Mouse (Mus musculus) mouse embryonic stem cell (cell line): ENCODE results near the gene Gm3072.
"Not testable (repeated sequence)": the region's sequence is repeated elsewhere in the genome, so short reads cannot be mapped to it uniquely, and the experiment has no call there.

ENCODE experiments used
- in situ Hi-C, 2 experiments: fragments of 300-500 bp; cut with MboI; formaldehyde crosslinking; loops; 1 replicate in 1 of 2; 3 replicates in 1 of 2; pipeline ENCODE4 v1.14.3; 2019 to 2020; ENCODE audit warnings: low sequenced_read_pairs in 2 of 2, low pct_unique_long_range_greater_than_20kb in 1 of 2, mixed read lengths in 1 of 2; ENCODE audit not compliant: unreplicated experiment in 1 of 2

The Gm3072 gene

DNA sequence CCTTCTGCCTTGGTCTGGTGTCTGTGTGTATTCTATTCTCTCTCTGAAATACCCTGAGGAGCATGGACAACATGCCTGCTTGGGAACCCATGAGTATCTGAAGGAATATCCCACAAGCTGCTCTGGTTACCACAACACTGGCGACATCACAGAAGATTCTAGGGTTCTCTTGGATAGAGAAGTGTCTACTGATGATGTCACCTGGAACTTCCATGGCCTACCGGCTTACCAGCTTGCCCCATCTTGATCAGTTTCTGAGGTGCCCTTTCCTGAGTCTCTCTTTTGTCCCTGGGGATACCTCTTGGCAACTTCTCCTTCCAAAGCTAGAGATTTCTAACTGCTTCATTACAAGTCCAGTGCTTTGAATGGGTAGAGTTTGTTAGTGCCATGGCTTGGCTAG is at the start of gene Gm3072:
Gm3072 (minus strand) TSS at position 101 of the 400 bp plus-strand sequence.
- in situ Hi-C loops = not testable (repeated sequence)

DNA sequence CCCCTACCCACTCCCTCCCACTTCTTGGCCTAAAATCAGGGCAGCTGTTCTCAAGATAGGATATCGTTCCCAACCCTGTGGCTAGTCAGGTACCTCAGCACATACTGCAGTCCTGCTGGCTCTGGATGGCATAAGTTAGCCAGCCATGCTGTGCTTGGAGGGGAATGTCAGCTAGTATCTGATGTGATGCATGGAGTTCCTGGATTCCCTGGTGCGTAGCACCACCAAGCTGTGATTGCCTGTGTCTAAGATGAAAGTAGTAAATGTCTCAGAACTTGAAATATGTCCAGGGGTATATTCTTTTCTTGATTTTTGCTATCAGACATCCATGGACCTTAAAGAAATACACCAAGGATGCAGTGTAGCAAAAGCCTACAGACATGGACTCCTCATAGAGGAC is 23.8 kb upstream of the Gm3072 start:
- in situ Hi-C loops = not testable (repeated sequence)

DNA sequence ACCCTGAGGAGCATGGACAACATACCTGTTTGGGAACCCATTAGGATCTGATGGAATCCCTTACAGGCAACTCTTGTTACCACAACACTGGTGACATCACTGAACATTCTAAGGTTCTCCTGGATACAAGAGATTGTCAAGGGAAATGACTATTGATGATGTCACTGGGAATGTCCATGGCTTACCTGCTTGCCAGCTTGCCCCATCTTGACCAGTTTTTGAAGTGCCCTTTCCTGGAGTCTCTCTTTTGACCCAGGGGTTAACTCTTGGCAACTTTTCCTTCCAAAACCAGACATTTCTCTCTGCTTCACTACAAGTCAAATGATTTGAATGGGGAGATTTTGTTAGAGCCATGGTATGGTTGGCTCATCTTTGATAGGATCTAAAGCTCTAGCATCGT is 22.0 kb upstream of the Gm3072 start, which contains the start of gene Gm3676:
Gm3676 (minus strand) TSS at position 101 of the 400 bp plus-strand sequence.
- in situ Hi-C loops = not testable (repeated sequence)

DNA sequence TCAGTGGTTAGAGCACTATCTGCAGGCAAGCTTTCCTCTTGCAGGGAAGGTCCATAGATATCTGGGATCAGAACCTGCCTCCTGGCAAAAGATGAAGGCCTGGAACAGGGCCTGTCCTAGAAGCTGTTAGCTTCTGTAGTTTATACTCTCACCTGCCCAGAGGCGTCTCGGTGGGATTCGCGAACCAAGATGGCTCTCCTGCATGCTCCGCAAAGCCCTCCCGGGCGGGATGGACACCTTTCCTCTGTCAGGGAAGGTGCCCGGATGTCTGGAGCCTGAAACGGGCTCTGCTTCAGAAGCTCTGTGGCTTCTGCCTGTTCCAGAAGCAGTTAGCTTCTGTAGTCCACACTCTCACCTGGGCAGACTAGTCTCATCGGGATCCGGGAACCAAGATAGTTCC is 5.7 kb upstream of the Gm3072 start:
- in situ Hi-C loops = not testable (repeated sequence)

DNA sequence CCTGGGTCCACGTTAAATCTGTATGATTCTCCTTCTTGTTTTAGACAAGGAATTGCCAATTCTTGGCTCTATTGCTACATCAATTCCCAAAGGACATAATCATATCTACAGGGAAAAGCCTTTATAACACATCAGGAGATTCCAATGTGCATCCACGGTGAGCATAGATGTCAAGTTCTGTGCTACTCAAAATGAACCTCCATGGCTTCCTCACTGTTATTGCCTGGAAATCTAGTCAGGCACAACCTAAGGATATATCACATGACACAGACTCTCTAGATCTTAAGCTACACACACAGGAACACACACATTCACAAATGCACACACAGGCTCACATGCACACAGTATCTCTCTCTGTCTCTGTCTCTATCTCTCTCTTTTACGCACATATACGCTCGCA is 1.9 kb downstream of the Gm3072 start:
- in situ Hi-C loops = not testable (repeated sequence)

DNA sequence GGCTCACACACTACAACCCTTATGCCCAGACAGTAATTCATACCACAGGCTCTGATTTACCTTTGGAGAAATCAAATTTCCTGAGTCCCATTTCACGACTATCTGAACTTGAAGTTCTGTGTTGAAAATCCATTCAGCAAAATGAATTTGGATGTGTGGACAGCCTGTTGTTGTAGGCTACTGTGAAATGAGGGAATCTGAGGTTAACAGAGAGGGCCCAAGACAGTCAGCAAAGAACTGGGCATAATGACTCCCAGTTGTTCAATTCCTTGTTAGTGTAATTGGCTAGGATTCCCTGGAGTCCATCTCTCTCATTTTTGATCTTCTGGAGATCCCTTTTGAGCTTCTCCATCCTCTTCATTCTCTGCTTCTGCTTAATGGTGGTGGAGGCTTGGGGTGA is 13.7 kb downstream of the Gm3072 start:
- in situ Hi-C loops = not testable (repeated sequence)

DNA sequence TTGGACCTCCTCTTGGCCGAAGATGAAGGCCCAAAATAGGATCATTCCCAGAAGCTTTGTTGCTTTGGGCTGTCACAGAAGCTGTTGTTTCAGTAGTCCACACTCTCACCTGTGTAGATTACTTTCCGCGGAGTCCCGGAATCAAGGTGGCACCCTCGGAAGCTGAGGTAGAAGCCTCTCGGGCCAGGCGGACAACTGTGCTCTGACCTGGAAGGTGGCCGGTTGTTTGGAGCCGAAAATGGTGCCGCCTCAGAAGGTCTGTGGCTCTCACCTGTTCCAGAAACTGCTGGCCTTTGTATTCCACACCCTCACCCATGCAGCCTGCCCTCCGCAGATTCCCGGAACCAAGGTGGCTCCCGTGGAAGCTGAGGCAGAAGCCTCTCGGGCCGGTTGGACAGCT is 23.5 kb downstream of the Gm3072 start:
- in situ Hi-C loops = not testable (repeated sequence)

DNA sequence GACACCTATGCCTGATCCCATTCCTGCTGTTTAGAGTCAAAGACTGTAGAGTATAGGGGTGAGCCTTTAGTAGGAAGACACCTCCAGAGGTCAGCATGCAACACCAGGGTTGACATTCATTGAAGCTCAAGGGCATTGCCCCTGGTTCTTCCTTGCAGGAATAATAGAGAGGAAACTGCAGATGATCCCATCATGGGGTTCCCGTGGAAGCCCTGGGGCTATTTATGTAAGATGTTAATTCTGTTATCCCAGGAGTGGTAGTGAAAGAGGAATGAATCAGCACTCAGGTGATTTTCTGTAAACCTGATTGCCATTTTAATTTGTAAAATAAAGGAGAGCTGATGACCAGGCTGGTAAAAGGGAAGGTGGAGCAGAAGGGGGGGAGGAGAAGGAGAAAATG is 38.1 kb downstream of the Gm3072 start:
- in situ Hi-C loops = not testable (repeated sequence)

DNA sequence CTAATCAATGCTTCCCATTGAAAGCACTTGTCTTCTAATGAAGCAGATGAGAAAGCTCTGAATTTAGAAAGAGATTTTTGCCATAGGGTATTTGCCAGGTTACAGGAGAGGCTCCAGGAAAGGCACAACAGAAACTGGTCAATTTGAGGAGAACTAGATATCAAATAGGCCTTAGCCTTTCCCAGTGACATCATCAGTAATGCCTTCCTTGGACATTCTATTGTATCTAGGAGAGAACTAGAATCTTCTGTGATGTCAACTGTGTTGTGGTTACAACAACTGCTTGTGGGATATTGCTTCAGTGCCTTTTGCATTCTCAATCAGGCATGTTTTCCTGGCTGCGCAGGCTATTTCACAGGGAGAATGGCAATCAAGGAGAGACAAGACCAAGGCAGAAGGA is 51.5 kb downstream of the Gm3072 start, which contains the start of gene 1700049E17Rik2:
1700049E17Rik2 (plus strand) TSS at position 301 of the 400 bp plus-strand sequence.
- in situ Hi-C loops = not testable (repeated sequence)
